Mouse (Mus musculus) myocyte (in vitro differentiated cells): Measurements from ENCODE around the gene Camk1d. TPM values are rescaled to one million over a fixed set of nuclear protein-coding genes. Genes with fewer than 3 reads are reported as not detected.
A peak's percentile ranks its signal among the peaks of the same experiment; 100 is the strongest.

Source experiments
- H3K27me3 ChIP-seq: one replicate; pipeline ENCODE4 v1.6.1; 2011; ENCODE audit not compliant: control insufficient read depth, insufficient read depth, insufficient read length
- H3K36me3 ChIP-seq: one replicate; pipeline ENCODE4 v1.6.1; 2011; ENCODE audit not compliant: control insufficient read depth, insufficient read depth
- H3K4me2 ChIP-seq: one replicate; pipeline ENCODE4 v1.6.1; 2011; ENCODE audit warnings: low read depth, control low read depth
- H3K4me3 ChIP-seq: one replicate; pipeline ENCODE4 v1.5.1; 2011; ENCODE audit warnings: mild to moderate bottlenecking, control low read depth, moderate library complexity
- H3K79me2 ChIP-seq: one replicate; pipeline ENCODE4 v1.6.1; 2011; ENCODE audit not compliant: control insufficient read depth, insufficient read depth
- H3ac ChIP-seq: one replicate; pipeline ENCODE4 v1.6.1; 2011; ENCODE audit not compliant: control insufficient read depth, insufficient read length
- CEBPB ChIP-seq: IDR thresholded peaks from 2 replicates; pipeline ENCODE4 v1.6.1; 2011; ENCODE audit warnings: mild to moderate bottlenecking, moderate library complexity; ENCODE audit not compliant: poor library complexity, insufficient read depth, severe bottlenecking
- E2F4 ChIP-seq: IDR thresholded peaks from one replicate; pipeline ENCODE4 v1.6.1; 2011; ENCODE audit warnings: mild to moderate bottlenecking, control low read depth, moderate library complexity; ENCODE audit not compliant: insufficient read depth
- MAX ChIP-seq: IDR thresholded peaks from one replicate; pipeline ENCODE4 v1.6.1; 2011; ENCODE audit warnings: low read depth, mild to moderate bottlenecking, control low read depth
- MYOD1 ChIP-seq, 3 experiments: IDR thresholded peaks; one replicate each; pipeline ENCODE4 v1.6.1; 2011; ENCODE audit warnings: control low read depth in 2 of 3, low read depth in 2 of 3, mild to moderate bottlenecking in 2 of 3, moderate library complexity in 1 of 3; ENCODE audit not compliant: insufficient read length in 2 of 3, control insufficient read depth in 1 of 3
- MYOG ChIP-seq, 3 experiments: IDR thresholded peaks; one replicate each; pipeline ENCODE4 v1.6.1; 2011; ENCODE audit warnings: control low read depth in 2 of 3, low read depth in 2 of 3, mild to moderate bottlenecking in 2 of 3; ENCODE audit not compliant: insufficient read length in 2 of 3, control insufficient read depth in 1 of 3, insufficient read depth in 1 of 3
- POLR2A ChIP-seq: IDR thresholded peaks from one replicate; pipeline ENCODE4 v1.6.1; 2011; ENCODE audit warnings: low read depth, mild to moderate bottlenecking, control low read depth, moderate library complexity; ENCODE audit not compliant: insufficient read length
- POLR2AphosphoS2 ChIP-seq: IDR thresholded peaks from one replicate; pipeline ENCODE4 v1.6.1; 2011; ENCODE audit warnings: low read depth, control low read depth; ENCODE audit not compliant: insufficient read length
- REST ChIP-seq: IDR thresholded peaks from one replicate; pipeline ENCODE4 v1.6.1; 2011; ENCODE audit warnings: mild to moderate bottlenecking, control low read depth, moderate library complexity; ENCODE audit not compliant: insufficient read depth, insufficient read length
- SRF ChIP-seq: IDR thresholded peaks from one replicate; pipeline ENCODE4 v1.6.1; 2011; ENCODE audit warnings: low read depth; ENCODE audit not compliant: control insufficient read depth, insufficient read length
- TCF12 ChIP-seq: IDR thresholded peaks from one replicate; pipeline ENCODE4 v1.6.1; 2011; ENCODE audit warnings: mild to moderate bottlenecking, control low read depth; ENCODE audit not compliant: poor library complexity, insufficient read depth, severe bottlenecking
- TCF3 ChIP-seq: IDR thresholded peaks from one replicate; pipeline ENCODE4 v1.6.1; 2011; ENCODE audit warnings: low read depth, control low read depth; ENCODE audit not compliant: insufficient read length
- USF1 ChIP-seq: IDR thresholded peaks from one replicate; pipeline ENCODE4 v1.6.1; 2011; ENCODE audit warnings: low read depth, mild to moderate bottlenecking, control low read depth, moderate library complexity
- polyA plus RNA-seq: library from polyadenylated mRNA; unstranded; fragments of >200 nt; fragmentation: generic; extraction: Trizol; gene quantifications from one replicate; pipeline ENCODE4 v1.2.1, GENCODE M21; 2012; ENCODE audit warnings: missing spikeins

Camk1d gene
- polyA plus RNA-seq = 1.1 TPM

DNA sequence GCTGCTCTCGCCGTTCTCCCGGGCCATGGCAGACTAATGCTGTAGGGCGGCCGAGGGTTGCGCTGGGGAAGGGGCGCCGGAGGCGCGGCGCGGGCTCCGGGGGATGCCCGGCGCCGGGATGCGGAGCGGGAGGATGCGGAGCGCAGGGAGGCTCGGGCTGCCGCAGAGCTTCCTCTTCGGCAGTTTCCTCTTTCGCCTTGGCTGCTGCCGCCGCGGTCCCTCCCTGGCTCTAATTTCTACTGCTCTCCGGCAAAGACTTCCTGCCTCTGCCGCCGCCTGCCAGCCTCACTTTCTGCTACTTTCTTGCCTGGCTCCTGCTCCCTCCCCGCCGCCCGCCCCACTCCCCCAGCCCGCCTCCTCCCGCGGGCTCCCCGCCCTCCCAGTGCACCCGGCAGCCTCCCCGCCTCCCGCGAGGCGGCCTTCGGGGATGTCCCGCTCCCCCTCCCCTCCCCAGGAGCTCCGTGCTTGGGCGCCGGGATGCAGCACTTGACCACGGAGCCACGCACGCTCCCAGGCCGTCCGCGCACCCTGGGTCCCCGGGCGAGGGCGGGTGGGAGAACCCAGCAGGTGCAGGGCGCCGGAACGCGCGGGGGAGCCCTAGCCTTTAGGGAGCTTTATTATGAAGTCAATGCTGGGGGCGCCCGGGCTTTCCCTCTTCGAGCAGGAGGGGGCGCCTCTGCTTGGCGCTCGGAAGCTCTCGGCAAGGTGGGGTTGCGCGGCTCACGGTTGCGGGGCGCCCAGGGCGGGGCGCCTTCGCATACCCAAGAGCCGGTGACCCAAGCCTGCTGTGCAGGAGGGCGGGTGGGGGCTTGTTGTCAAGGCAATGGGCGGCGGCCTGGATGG, at the start of gene Camk1d:
Gene Camk1d, minus strand, starts transcription at position 305 of the 843 bp plus-strand sequence.
- TF ChIP-seq USF1 = no peak
- TF ChIP-seq POLR2A = peak; percentile 42
- no peaks in the 10 kb centered on the region for H3K27me3 ChIP-seq
- H3K36me3 ChIP-seq = no peaks in the 10 kb centered on the region
- H3K4me3 ChIP-seq = peak within 1 kb of the TSS; percentile 56
- H3ac ChIP-seq = peak within 1 kb of the TSS; percentile 11
- no peaks in the 10 kb centered on the region for H3K79me2 ChIP-seq
- peak within 1 kb of the TSS; percentile 99 for H3K4me2 ChIP-seq

DNA sequence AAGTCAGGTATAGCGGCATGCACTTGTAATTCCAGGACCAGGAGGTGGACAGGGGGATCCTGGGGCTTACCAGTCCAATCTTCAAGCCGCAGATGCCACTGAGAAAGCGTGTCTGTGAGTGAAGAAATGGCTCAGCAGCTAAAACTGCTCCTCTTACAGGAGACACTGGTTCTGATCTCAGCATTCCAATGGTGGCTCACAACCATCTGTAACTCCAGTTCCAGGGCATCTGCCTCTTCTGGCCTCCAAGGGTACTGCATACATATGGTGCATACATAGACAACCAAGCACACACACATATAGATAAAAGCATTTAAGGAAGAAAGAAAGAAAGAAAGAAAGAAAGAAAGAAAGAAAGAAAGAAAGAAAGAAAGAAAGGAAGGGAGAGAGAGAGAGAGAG, 47.7 kb upstream of the Camk1d start:
- Histone ChIP-seq H3K79me2 (no peaks in the 10 kb centered on the region), H3ac (no peak overlapping the region), H3K4me2 (no peak overlapping the region), H3K4me3 (no peak overlapping the region), H3K36me3 (no peaks in the 10 kb centered on the region), H3K27me3 (no peaks in the 10 kb centered on the region)
- TF ChIP-seq REST = no peak
- TF ChIP-seq MYOG (IDR thresholded peaks at IDR 0.05; ENCODE audit: control insufficient read depth in 1 of 3, insufficient read depth in 1 of 3, insufficient read length in 2 of 3, low read depth in 2 of 3) = no peak
- no peak for TF ChIP-seq POLR2AphosphoS2
- TF ChIP-seq TCF12 = no peak
- no peak for TF ChIP-seq POLR2A
- no peak for TF ChIP-seq USF1
- TF ChIP-seq CEBPB = no peak
- TF ChIP-seq MAX = no peak
- no peak for TF ChIP-seq E2F4
- TF ChIP-seq MYOD1 (IDR thresholded peaks at IDR 0.05; ENCODE audit: control insufficient read depth in 1 of 3, insufficient read length in 2 of 3, low read depth in 2 of 3) = no peak

DNA sequence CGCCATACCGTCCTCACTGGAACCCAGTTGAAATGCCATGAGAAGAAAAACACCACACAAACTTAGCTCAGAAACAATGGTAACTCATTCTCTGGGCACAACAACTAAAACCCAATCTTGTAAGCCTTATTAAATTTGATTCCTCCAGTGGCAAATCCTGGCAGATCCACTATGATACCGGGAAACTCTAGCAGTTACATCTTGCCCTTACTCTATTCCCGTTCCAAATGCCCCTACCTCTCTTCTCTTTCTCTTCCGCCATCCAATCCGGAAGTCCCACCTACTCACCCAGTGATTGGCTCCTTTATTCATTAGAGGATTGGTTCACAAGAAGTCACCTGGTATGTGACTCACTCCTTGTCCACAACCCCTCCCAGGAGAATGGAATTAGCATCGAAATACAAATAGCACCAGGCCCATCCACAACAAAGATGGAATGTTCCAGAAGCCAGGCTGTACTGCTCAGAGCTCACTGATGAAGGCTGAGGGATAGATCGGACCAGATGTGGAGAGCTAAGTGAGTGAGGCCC, 46.2 kb upstream of the Camk1d start:
- H3K4me2 ChIP-seq = no peak overlapping the region
- H3ac ChIP-seq = no peak overlapping the region
- no peak for TF ChIP-seq REST
- TF ChIP-seq POLR2A = no peak
- no peaks in the 10 kb centered on the region for H3K36me3 ChIP-seq
- no peak overlapping the region for H3K4me3 ChIP-seq
- no peaks in the 10 kb centered on the region for H3K27me3 ChIP-seq
- no peaks in the 10 kb centered on the region for H3K79me2 ChIP-seq

DNA sequence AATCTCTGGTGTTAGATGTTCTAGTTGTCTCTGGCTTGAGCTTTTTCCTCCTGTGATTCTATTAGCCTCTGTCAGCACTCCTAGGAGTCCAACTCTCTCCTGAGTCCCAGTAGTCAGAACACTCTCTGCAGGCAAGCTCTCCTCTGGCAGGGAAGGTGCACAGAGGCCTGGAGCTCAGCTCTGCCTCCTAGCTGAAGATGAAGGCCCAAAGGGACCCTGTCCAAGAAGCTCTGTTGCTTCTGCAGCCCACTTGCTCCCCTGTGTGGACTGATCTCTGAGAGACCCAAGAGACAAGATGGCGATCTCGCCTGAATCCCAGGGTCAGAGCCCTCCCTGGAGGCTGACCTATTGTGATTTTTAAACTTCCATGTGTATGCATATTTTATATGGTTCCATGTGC, 44.3 kb upstream of the Camk1d start:
- Histone ChIP-seq H3K36me3 (no peaks in the 10 kb centered on the region), H3K4me2 (no peak overlapping the region), H3K79me2 (no peaks in the 10 kb centered on the region), H3K4me3 (no peak overlapping the region), H3ac (no peak overlapping the region), H3K27me3 (no peaks in the 10 kb centered on the region)
- no peak for TF ChIP-seq MYOD1 (IDR thresholded peaks at IDR 0.05; ENCODE audit: control insufficient read depth in 1 of 3, insufficient read length in 2 of 3, low read depth in 2 of 3)
- TF ChIP-seq TCF3 = no peak
- no peak for TF ChIP-seq TCF12
- no peak for TF ChIP-seq MYOG (IDR thresholded peaks at IDR 0.05; ENCODE audit: control insufficient read depth in 1 of 3, insufficient read depth in 1 of 3, insufficient read length in 2 of 3, low read depth in 2 of 3)
- TF ChIP-seq E2F4 = no peak
- no peak for TF ChIP-seq USF1
- no peak for TF ChIP-seq REST
- no peak for TF ChIP-seq POLR2A
- no peak for TF ChIP-seq CEBPB
- TF ChIP-seq POLR2AphosphoS2 = no peak
- TF ChIP-seq MAX = no peak
- TF ChIP-seq SRF = no peak

DNA sequence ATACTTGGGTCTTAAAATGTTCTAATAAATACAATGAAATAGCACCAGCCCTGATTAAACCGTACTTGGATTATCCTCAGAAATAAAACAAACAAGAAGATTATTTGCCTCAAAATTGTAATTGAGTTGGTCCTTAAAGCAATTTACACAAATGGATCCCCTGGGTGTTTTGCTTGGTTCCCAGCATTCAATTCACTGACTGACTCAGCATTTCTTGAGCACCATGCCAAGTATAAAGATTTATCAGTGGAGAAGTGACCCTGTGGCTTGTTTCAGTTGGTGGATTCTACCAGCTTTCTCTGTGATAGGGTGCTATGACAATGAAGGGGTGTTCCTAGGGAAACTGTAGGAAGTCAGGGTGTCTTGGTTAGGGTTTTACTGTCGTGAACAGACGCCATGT, 36.6 kb upstream of the Camk1d start:
- Histone ChIP-seq H3ac (no peak overlapping the region), H3K27me3 (no peaks in the 10 kb centered on the region), H3K79me2 (no peaks in the 10 kb centered on the region), H3K4me2 (no peak overlapping the region), H3K36me3 (no peaks in the 10 kb centered on the region), H3K4me3 (no peak overlapping the region)
- no peak for TF ChIP-seq E2F4
- no peak for TF ChIP-seq MYOG (IDR thresholded peaks at IDR 0.05; ENCODE audit: control insufficient read depth in 1 of 3, insufficient read depth in 1 of 3, insufficient read length in 2 of 3, low read depth in 2 of 3)
- TF ChIP-seq MYOD1 (IDR thresholded peaks at IDR 0.05; ENCODE audit: control insufficient read depth in 1 of 3, insufficient read length in 2 of 3, low read depth in 2 of 3) = no peak
- TF ChIP-seq REST = no peak
- TF ChIP-seq USF1 = no peak
- TF ChIP-seq POLR2AphosphoS2 = no peak
- no peak for TF ChIP-seq SRF
- no peak for TF ChIP-seq TCF3
- no peak for TF ChIP-seq POLR2A
- TF ChIP-seq TCF12 = no peak
- no peak for TF ChIP-seq MAX
- no peak for TF ChIP-seq CEBPB
